Mouse (Mus musculus): ENCODE results near the gene Nipsnap1. TPM values are rescaled to one million over a fixed set of nuclear protein-coding genes. Genes with fewer than 3 reads are reported as not detected.

The Nipsnap1 gene
- polyA plus RNA-seq, 1 experiment from 2014 or later = 81.4 TPM

DNA sequence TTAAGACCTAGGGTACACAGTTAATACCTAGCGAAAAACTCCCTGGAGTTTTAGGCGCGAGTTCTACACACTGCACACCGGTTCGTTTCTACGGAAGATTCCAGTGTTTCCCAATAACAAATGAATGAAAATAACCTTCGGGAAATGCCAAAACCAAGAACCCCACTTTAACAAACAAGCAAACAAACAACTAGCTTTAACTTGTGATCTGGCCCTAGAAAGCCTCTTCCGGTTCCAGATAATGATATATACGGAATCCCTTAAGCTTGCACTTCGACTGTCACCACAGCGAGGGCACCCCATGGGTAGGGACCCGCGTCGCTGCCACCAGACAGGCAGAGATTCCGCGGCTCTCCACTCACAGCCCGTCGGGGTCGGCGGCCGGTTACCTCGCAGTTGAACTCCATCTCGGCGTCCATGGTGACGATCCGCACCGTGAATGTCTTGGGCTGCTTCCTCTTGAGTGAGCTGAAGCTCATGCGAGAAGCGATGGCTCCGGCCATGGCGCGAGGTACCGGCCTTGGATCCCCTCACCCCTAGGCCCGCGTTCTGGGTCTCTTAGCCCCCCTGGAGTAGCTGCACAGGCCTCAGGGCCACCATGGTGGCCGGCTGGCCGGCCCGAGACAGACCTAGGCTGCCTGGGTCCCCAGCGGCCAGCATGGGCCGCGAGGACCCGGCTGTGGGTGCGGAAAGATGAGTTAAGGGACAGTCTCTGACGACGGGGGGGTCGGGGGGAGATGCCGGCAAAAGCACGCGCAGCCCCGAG lies 25.1 kb upstream of the Nipsnap1 start:
- peak overlapping the region; percentile 77 for H3K4me3 ChIP-seq (replicated peaks)
- H3K36me3 ChIP-seq = no peaks in the 10 kb centered on the region
- under 1% methylated on average over 50 of the region's 50 CpGs for WGBS
- peak; percentile 72 for ATAC-seq (replicated peaks; ENCODE audit: low FRiP score)
- H3K9ac ChIP-seq = peak overlapping the region; percentile 90
- peaks cover 18% of the 10 kb centered on the region for H3K4me1 ChIP-seq
- H3K4me2 ChIP-seq = peak overlapping the region; percentile 76
- no peaks in the 10 kb centered on the region for H3K9me3 ChIP-seq (replicated peaks)
- no peaks in the 10 kb centered on the region for H3K27me3 ChIP-seq
- peak overlapping the region; percentile 78 for H3K27ac ChIP-seq

DNA sequence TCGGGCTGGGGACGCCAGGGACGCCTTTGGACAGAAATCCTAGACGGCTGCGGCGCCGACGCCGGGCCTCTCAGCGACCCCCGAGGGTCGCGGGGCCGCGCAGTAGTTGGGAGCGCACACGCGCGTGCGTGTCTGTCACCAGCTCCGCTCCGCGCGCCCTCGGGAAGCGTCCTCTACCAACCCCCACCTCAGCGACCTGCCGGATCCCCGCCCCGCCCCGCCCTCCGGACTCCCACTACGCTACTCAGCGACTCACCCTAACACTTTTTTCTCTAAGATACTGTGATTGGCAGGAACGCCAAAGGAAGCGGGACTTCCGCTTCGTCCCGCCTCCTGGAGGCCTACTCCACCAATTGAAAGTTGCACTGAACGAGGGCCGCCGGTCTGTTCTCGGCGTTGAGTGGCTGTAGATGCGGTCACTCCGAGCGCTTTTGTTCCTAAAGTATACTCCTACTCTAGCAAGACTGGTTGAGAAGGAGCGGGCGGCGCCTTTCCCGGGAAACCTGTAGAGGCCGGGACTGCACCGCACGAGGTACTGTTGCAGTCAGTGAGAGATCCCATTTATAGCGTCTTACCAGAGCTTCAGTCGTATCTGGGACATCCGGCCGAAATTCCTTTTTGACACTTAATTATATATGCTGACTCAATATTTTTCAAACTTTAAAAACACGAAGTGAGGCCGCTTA lies 24.4 kb upstream of the Nipsnap1 start, which contains the start of gene Nf2:
Gene Nf2 (minus strand): TSS at position 279 of the 686 bp plus-strand sequence.
- peaks cover 18% of the 10 kb centered on the region for H3K4me1 ChIP-seq
- H3K9me3 ChIP-seq (replicated peaks) = no peaks in the 10 kb centered on the region
- H3K27me3 ChIP-seq = no peaks in the 10 kb centered on the region
- ATAC-seq (replicated peaks; ENCODE audit: low FRiP score) = peak; percentile 99
- no peaks in the 10 kb centered on the region for H3K36me3 ChIP-seq
- peak within 1 kb of the TSS; percentile 78 for H3K27ac ChIP-seq
- peak within 1 kb of the TSS; percentile 90 for H3K9ac ChIP-seq
- peak within 1 kb of the TSS; percentile 77 for H3K4me3 ChIP-seq (replicated peaks)
- WGBS = under 1% methylated on average over 60 of the region's 60 CpGs
- peak within 1 kb of the TSS; percentile 76 for H3K4me2 ChIP-seq

- Histone ChIP-seq H3K4me2 (peak overlapping the region; percentile 63), H3K4me3 (replicated peaks) (peak overlapping the region; percentile 77; the same call in 1 of the 2 replicates), H3K36me3 (no peaks in the 10 kb centered on the region), H3K9me3 (replicated peaks) (no peaks in the 10 kb centered on the region), H3K9ac (no peak overlapping the region), H3K27ac (no peak overlapping the region), H3K27me3 (no peaks in the 10 kb centered on the region), H3K4me1 (peaks cover 18% of the 10 kb centered on the region)
- no peak for ATAC-seq (replicated peaks; ENCODE audit: low FRiP score)
- 87% methylated on average over 2 of the region's 2 CpGs for WGBS
Observed at GRCm38 (mm10) chr11:4850404-4850803, 23.3 kb upstream of the Nipsnap1 start.

GRCm38 (mm10) chr11:4853021-4853420 lies 20.7 kb upstream of the Nipsnap1 start:
- Histone ChIP-seq H3K27me3 (no peaks in the 10 kb centered on the region), H3K27ac (no peak overlapping the region), H3K9me3 (replicated peaks) (no peaks in the 10 kb centered on the region), H3K36me3 (no peaks in the 10 kb centered on the region), H3K9ac (no peak overlapping the region), H3K4me1 (peaks cover 1% of the 10 kb centered on the region), H3K4me2 (no peak overlapping the region), H3K4me3 (replicated peaks) (no peak overlapping the region)
- no peak for ATAC-seq (replicated peaks; ENCODE audit: low FRiP score)

GRCm38 (mm10) chr11:4854181-4854580 lies 19.6 kb upstream of the Nipsnap1 start:
- H3K9me3 ChIP-seq (replicated peaks) = no peaks in the 10 kb centered on the region
- no peak overlapping the region for H3K4me3 ChIP-seq (replicated peaks)
- no peak overlapping the region for H3K9ac ChIP-seq
- no peak for ATAC-seq (replicated peaks; ENCODE audit: low FRiP score)
- H3K27ac ChIP-seq = no peak overlapping the region
- no peak overlapping the region for H3K4me2 ChIP-seq
- WGBS = 94% methylated on average over 5 of the region's 5 CpGs
- no peaks in the 10 kb centered on the region for H3K27me3 ChIP-seq
- no peaks in the 10 kb centered on the region for H3K4me1 ChIP-seq
- no peaks in the 10 kb centered on the region for H3K36me3 ChIP-seq

DNA sequence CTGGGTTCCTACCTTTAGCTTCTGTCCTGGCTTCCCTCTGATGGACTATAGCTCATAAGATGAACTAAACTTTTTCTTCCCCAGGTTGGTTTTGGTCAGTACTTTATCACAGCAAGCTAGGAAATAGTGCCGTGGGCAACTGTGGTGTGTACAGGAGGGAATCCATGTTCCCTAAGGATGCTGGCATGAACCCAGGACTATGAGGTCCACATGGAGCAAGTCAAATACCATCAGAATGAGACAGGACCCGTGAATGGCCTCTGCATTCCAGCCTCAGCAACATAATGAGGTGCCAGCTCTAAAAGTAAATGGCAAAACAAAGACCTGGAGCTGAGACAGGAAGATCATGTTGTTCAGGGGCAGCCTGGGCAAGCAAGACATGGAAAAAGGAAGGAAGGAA lies 15.3 kb upstream of the Nipsnap1 start:
- H3K9me3 ChIP-seq (replicated peaks) = no peaks in the 10 kb centered on the region
- H3K4me3 ChIP-seq (replicated peaks) = no peak overlapping the region
- WGBS = 57% methylated on average over 2 of the region's 2 CpGs
- H3K4me1 ChIP-seq = peaks cover 5% of the 10 kb centered on the region; the same call in 1 of the 2 replicates
- no peak overlapping the region for H3K27ac ChIP-seq
- no peak for ATAC-seq (replicated peaks; ENCODE audit: low FRiP score)
- H3K36me3 ChIP-seq = no peaks in the 10 kb centered on the region
- no peaks in the 10 kb centered on the region for H3K27me3 ChIP-seq
- no peak overlapping the region for H3K9ac ChIP-seq
- H3K4me2 ChIP-seq = no peak overlapping the region

DNA sequence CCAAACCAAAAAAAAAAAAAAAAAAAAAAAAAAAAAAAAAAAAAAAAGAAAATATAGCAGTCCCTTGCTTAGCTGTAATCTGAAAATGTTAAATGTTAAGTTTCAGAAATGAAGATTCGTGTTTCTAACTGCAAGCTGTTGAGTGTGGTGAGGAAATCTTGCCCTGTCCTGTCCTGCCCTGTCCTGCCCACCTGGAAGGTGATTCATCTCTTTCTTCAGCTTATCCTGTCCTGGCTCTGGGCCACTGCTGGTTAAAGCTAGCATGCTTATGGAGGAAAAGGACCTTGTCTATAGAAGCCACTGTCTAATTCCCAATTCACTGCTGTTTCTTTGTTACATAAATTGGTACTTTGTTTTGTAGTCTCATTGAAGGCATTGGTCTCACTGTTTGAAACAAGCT lies 12.8 kb upstream of the Nipsnap1 start:
- 57% methylated on average over 1 of the region's 1 CpGs for WGBS
- Histone ChIP-seq H3K4me3 (replicated peaks) (no peak overlapping the region), H3K36me3 (no peaks in the 10 kb centered on the region), H3K4me1 (peaks cover 5% of the 10 kb centered on the region; the same call in 1 of the 2 replicates), H3K9ac (no peak overlapping the region), H3K9me3 (replicated peaks) (no peaks in the 10 kb centered on the region), H3K4me2 (no peak overlapping the region), H3K27ac (no peak overlapping the region), H3K27me3 (no peaks in the 10 kb centered on the region)
- ATAC-seq (replicated peaks; ENCODE audit: low FRiP score) = no peak

- no peak overlapping the region for H3K9ac ChIP-seq
- ATAC-seq (replicated peaks; ENCODE audit: low FRiP score) = no peak
- 0 out of 2 replicates have a peak overlapping the region, but pooled peaks have one; percentile 14 for H3K27ac ChIP-seq
- no peaks in the 10 kb centered on the region for H3K36me3 ChIP-seq
- H3K4me2 ChIP-seq = no peak overlapping the region
- H3K9me3 ChIP-seq (replicated peaks) = no peaks in the 10 kb centered on the region
- peaks cover 5% of the 10 kb centered on the region; the same call in 1 of the 2 replicates for H3K4me1 ChIP-seq
- 39% methylated on average over 11 of the region's 11 CpGs for WGBS
- no peaks in the 10 kb centered on the region for H3K27me3 ChIP-seq
- no peak overlapping the region for H3K4me3 ChIP-seq (replicated peaks)
Observed at GRCm38 (mm10) chr11:4861816-4862604, 11.7 kb upstream of the Nipsnap1 start.

DNA sequence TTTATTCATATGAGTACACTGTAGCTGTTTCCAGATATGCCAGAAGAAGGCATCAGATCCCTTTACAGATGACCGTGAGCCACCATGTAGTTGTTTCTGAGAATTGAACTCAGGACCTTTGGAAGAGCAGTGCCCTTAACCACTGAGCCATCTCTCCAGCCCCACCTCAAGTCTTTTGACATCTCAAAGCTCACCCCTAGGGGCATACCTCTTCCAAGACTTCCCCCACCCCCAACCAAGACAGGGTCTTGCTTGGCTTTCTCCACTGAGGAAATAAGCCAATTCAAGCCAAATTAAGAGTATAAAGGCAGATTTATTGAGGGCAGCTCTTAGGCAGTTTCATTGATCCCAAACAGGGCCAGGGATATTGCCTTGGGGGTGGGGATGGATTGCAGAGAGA lies 11.0 kb upstream of the Nipsnap1 start:
- Histone ChIP-seq H3K9me3 (replicated peaks) (no peaks in the 10 kb centered on the region), H3K9ac (no peak overlapping the region), H3K4me3 (replicated peaks) (no peak overlapping the region), H3K27ac (no peak overlapping the region), H3K4me1 (peaks cover 5% of the 10 kb centered on the region; the same call in 1 of the 2 replicates), H3K27me3 (no peaks in the 10 kb centered on the region), H3K4me2 (no peak overlapping the region), H3K36me3 (no peaks in the 10 kb centered on the region)
- 98% methylated on average over 1 of the region's 1 CpGs for WGBS
- ATAC-seq (replicated peaks; ENCODE audit: low FRiP score) = no peak

- no peaks in the 10 kb centered on the region for H3K9me3 ChIP-seq (replicated peaks)
- peaks cover 5% of the 10 kb centered on the region; the same call in 1 of the 2 replicates for H3K4me1 ChIP-seq
- H3K36me3 ChIP-seq = no peaks in the 10 kb centered on the region
- no peak overlapping the region for H3K27ac ChIP-seq
- no peak overlapping the region for H3K4me3 ChIP-seq (replicated peaks)
- 40% methylated on average over 10 of the region's 10 CpGs for WGBS
- ATAC-seq (replicated peaks; ENCODE audit: low FRiP score) = no peak
- no peaks in the 10 kb centered on the region for H3K27me3 ChIP-seq
- H3K9ac ChIP-seq = no peak overlapping the region
- no peak overlapping the region for H3K4me2 ChIP-seq
Observed at GRCm38 (mm10) chr11:4865645-4866251, 8.0 kb upstream of the Nipsnap1 start.

GRCm38 (mm10) chr11:4874551-4874950 lies 800 bp downstream of the Nipsnap1 start:
- Histone ChIP-seq H3K9ac (peak overlapping the region; percentile 67), H3K27ac (peak overlapping the region; percentile 70), H3K27me3 (no peaks in the 10 kb centered on the region), H3K4me1 (peaks cover 17% of the 10 kb centered on the region), H3K36me3 (peaks cover 9% of the 10 kb centered on the region; the same call in 1 of the 2 replicates), H3K9me3 (replicated peaks) (no peaks in the 10 kb centered on the region), H3K4me2 (peak overlapping the region; percentile 86), H3K4me3 (replicated peaks) (peak overlapping the region; percentile 81)
- 2% methylated on average over 10 of the region's 10 CpGs for WGBS
- ATAC-seq (replicated peaks; ENCODE audit: low FRiP score) = peak; percentile 69
